Mouse (Mus musculus) gastrocnemius, adult 2 months (tissue): ENCODE measurements at regions not wholly inside any gene's neighbourhood (a gene's known extent, or its start where the extent isn't known, plus 50 kb on each side); places are given as distances from the start of the nearest gene placed in this dataset.

Experiments used
- DNase-seq: peaks from one replicate; pipeline ENCODE4 v3.0.0; 2022
- H3K27ac ChIP-seq: fragments of 200-600 bp; 2 replicates; pipeline ENCODE4 v1.8.1; 2022; ENCODE audit warnings: mild to moderate bottlenecking
- H3K4me3 ChIP-seq: fragments of 200-600 bp; 2 replicates; pipeline ENCODE4 v1.8.1; 2022; ENCODE audit warnings: mild to moderate bottlenecking, moderate library complexity
- CTCF ChIP-seq: fragments of 200-600 bp; IDR thresholded peaks from 2 replicates; pipeline ENCODE4 v1.8.1; 2022; ENCODE audit warnings: antibody characterized with exemption, mild to moderate bottlenecking, moderate library complexity
- intact Hi-C: fragments of 180-260 bp; cut with DNase I; formaldehyde crosslinking; loops from one replicate; pipeline ENCODE4 v1.15.1; 2025

GRCm38 (mm10) chr3:145207071-145207470 lies 85.2 kb upstream of the Col24a1 start:
- intact Hi-C loops, result no loop called here
- no peak for TF ChIP-seq CTCF
- peak overlapping the region; percentile 44; the same call in 1 of the 2 replicates for H3K27ac ChIP-seq
- DNase-seq, result peak; percentile 51
- no peak overlapping the region for H3K4me3 ChIP-seq

GRCm38 (mm10) chr3:145210166-145210565 lies 82.1 kb upstream of the Col24a1 start:
- no peak overlapping the region for H3K27ac ChIP-seq
- DNase-seq, result no peak
- intact Hi-C loops, result no loop called here
- no peak for TF ChIP-seq CTCF
- H3K4me3 ChIP-seq, result no peak overlapping the region

GRCm38 (mm10) chr3:145216987-145217515 lies 75.2 kb upstream of the Col24a1 start:
- intact Hi-C loops, result no loop called here
- Histone ChIP-seq H3K4me3 (no peak overlapping the region), H3K27ac (no peak overlapping the region)
- peak; percentile 16 for DNase-seq
- TF ChIP-seq CTCF, result no peak

DNA sequence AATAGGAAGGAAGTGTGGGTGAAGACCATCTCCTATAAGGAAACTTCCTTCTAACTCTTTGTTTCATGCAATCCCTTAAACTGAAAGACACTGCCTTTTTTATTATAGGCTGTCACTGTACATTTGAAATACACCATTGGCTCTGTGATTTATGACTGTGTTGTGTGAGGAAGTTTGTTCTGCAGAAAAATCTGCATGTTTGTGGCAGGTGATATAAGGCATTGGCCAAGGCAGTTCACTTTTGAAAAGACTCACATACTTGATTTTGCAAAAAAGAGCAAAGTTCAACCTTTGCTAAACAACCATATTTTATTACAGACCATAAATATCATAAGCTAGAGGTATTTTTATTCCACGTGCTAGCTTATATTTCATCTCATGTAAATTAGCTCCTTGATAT lies 69.3 kb upstream of the Col24a1 start:
- H3K4me3 ChIP-seq, result no peak overlapping the region
- DNase-seq, result no peak
- intact Hi-C loops, result no loop called here
- TF ChIP-seq CTCF, result no peak
- no peak overlapping the region for H3K27ac ChIP-seq

- intact Hi-C loops, result no loop called here
- DNase-seq, result no peak
- Histone ChIP-seq H3K4me3 (no peak overlapping the region), H3K27ac (no peak overlapping the region)
- TF ChIP-seq CTCF, result no peak
Observed at GRCm38 (mm10) chr3:145224040-145224439, 68.2 kb upstream of the Col24a1 start.

GRCm38 (mm10) chr3:145230721-145231120 lies 61.6 kb upstream of the Col24a1 start:
- Histone ChIP-seq H3K27ac (no peak overlapping the region), H3K4me3 (no peak overlapping the region)
- DNase-seq, result no peak
- TF ChIP-seq CTCF, result no peak
- intact Hi-C loops, result no loop called here

DNA sequence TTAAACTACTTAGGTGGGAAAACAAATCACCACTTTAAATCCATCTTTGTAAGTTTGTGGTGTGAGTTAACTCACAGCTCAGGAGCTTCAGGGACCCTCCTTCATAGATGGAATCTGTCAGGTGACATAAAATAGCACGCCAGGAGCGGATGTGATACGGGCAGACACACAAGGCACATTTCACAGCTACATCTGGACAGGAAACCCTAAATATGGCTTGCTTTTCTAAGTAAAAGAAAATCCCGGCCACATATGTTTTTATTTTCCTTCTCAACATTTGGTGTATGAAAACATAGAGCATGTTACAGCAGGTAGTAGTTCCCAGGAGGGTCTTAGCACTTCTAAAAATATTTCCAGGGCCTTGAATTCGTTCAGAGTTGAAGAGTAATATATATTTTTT lies 50.1 kb upstream of the Col24a1 start:
- intact Hi-C loops, result no loop called here
- TF ChIP-seq CTCF, result no peak
- Histone ChIP-seq H3K27ac (no peak overlapping the region), H3K4me3 (no peak overlapping the region)
- DNase-seq, result no peak
